ENCODE assay signal across 22 mouse cellular contexts in genomic region chr7:82555803-82556202, GRCm38 (mm10).
"Had no signal": no experiment of that assay in that cellular context is flagged by ENCODE, and none has a peak within 500 bp of the region (broad histone marks: within the 10 kb centered on the region; RNA-seq: fewer than 3 reads in every experiment).

No protein-coding gene starts in this region.

- H3K4me3 ChIP-seq: lung, embryonic 15.5 days; megakaryocyte, embryonic 14.5 days; midbrain, embryonic 13.5 days; midbrain, embryonic 15.5 days; myocyte; neural tube, embryonic 13.5 days; neural tube, embryonic 15.5 days had no signal

- H3K27ac ChIP-seq: lung, embryonic 15.5 days; macrophage; midbrain, embryonic 13.5 days; midbrain, embryonic 15.5 days; neural tube, embryonic 13.5 days; neural tube, embryonic 15.5 days had no signal

- H3K27me3 ChIP-seq: lung, embryonic 15.5 days; megakaryocyte, embryonic 14.5 days; midbrain, embryonic 13.5 days; midbrain, embryonic 15.5 days; neural tube, embryonic 13.5 days; neural tube, embryonic 15.5 days had no signal

- H3K36me3 ChIP-seq: lung, embryonic 15.5 days; midbrain, embryonic 13.5 days; midbrain, embryonic 15.5 days; neural tube, embryonic 13.5 days; neural tube, embryonic 15.5 days had no signal

- H3K9ac ChIP-seq: liver, postnatal 0 days; lung, embryonic 15.5 days; midbrain, embryonic 13.5 days; midbrain, embryonic 15.5 days; neural tube, embryonic 13.5 days; neural tube, embryonic 15.5 days had no signal

- H3K9me3 ChIP-seq: lung, embryonic 15.5 days; midbrain, embryonic 13.5 days; midbrain, embryonic 15.5 days; neural tube, embryonic 15.5 days had no signal

- H3K4me2 ChIP-seq: lung, embryonic 15.5 days; midbrain, embryonic 11.5 days; midbrain, embryonic 13.5 days; midbrain, embryonic 15.5 days; neural tube, embryonic 13.5 days; neural tube, embryonic 15.5 days had no signal

- DNase-seq: liver, postnatal 0 days; lung, adult 2 months; lung, postnatal 14 days; lung, postnatal 36 days; retina, postnatal 1 day; right cerebral cortex, adult 18-20 months; right cerebral cortex, postnatal 25 days; right cerebral cortex, postnatal 4 days; spleen, adult 18-20 months; thymus, adult 18-20 months; thymus, postnatal 14 days; thymus, postnatal 36 days had no signal

- H3K4me1 ChIP-seq: lung, embryonic 15.5 days; midbrain, embryonic 13.5 days; midbrain, embryonic 15.5 days; neural tube, embryonic 13.5 days had no signal

- ATAC-seq: liver, postnatal 0 days; lung, postnatal 0 days; midbrain, embryonic 13.5 days; midbrain, embryonic 15.5 days had no signal
